Mouse (Mus musculus) spleen, adult 2 months (tissue): Measurements from ENCODE around the gene Smoc1.

Experiments used
- CTCF ChIP-seq: fragments of 200-500 bp; IDR thresholded peaks from 2 replicates; pipeline ENCODE4 v1.5.1; 2011; ENCODE audit warnings: mild to moderate bottlenecking, inconsistent platforms; ENCODE audit not compliant: insufficient read depth, insufficient read length, insufficient replicate concordance; ENCODE audit errors: extremely low read depth
- POLR2A ChIP-seq: fragments of 200-500 bp; IDR thresholded peaks from 2 replicates; pipeline ENCODE4 v1.6.1; 2011; ENCODE audit warnings: low read depth, low read length, inconsistent platforms

- TF ChIP-seq CTCF (no peak), POLR2A (no peak)
Observed at GRCm38 (mm10) chr12:81226590-81226989, 200.0 kb downstream of the Smoc1 start.
